Mouse (Mus musculus) C2C12 (cell line): ENCODE data around the gene Il2rb.

Experiments used
- CTCF ChIP-seq: IDR thresholded peaks from one replicate; pipeline ENCODE4 v1.5.1; 2011; ENCODE audit not compliant: control insufficient read depth, insufficient read depth, insufficient read length
- MYOD1 ChIP-seq: IDR thresholded peaks from one replicate; pipeline ENCODE4 v1.6.1; 2011; ENCODE audit warnings: low read depth; ENCODE audit not compliant: control insufficient read depth, insufficient read length

GRCm38 (mm10) chr15:78482518-78482917 is 12.6 kb downstream of the Il2rb start:
- TF ChIP-seq CTCF (no peak), MYOD1 (no peak)
